Comparison of ENCODE assay signal across 12 mouse cellular contexts in genomic region chr11:11825670-11826069, GRCm38 (mm10). TPM values are rescaled to one million over a fixed set of nuclear protein-coding genes. Genes with fewer than 3 reads are reported as not detected.
A peak's percentile ranks its signal among the peaks of the same experiment; 100 is the strongest.
DNase-seq lines count a peak whose midpoint lies in the region; ATAC-seq and TF ChIP-seq lines count a peak whose summit lies in the region.
"Had no signal": no experiment of that assay in that cellular context is flagged by ENCODE, and none has a peak within 500 bp of the region (broad histone marks: within the 10 kb centered on the region; RNA-seq: fewer than 3 reads in every experiment).

No protein-coding gene starts in this region.

- no peak for TF ChIP-seq CTCF in gastrocnemius, adult 2 months (IDR thresholded peaks at IDR 0.05)

- peak overlapping the region; percentile 86 for H3K27ac ChIP-seq in gastrocnemius, adult 2 months
- peak overlapping the region; percentile 92 for H3K27ac ChIP-seq in lung, embryonic 15.5 days
- peak overlapping the region; percentile 97 for H3K27ac ChIP-seq in embryonic facial prominence, embryonic 13.5 days

- no peak overlapping the region for H3K4me3 ChIP-seq in gastrocnemius, adult 2 months
- H3K4me3 ChIP-seq in lung, embryonic 15.5 days, result no peak overlapping the region
- no peak overlapping the region for H3K4me3 ChIP-seq in embryonic facial prominence, embryonic 13.5 days

- intact Hi-C loops in gastrocnemius, adult 2 months (cut with DNase I), result no loop called here

- H3K9ac ChIP-seq in lung, embryonic 15.5 days, result no peak overlapping the region
- no peak overlapping the region for H3K9ac ChIP-seq in embryonic facial prominence, embryonic 13.5 days

- no peaks in the 10 kb centered on the region for H3K9me3 ChIP-seq in lung, embryonic 15.5 days
- H3K9me3 ChIP-seq in embryonic facial prominence, embryonic 13.5 days, result no peaks in the 10 kb centered on the region

- H3K4me2 ChIP-seq in lung, embryonic 15.5 days, result no peak overlapping the region
- no peak overlapping the region for H3K4me2 ChIP-seq in embryonic facial prominence, embryonic 13.5 days
- H3K4me2 ChIP-seq: midbrain, embryonic 11.5 days had no signal

- 69% methylated on average over 6 of the region's 6 CpGs for WGBS in lung, embryonic 15.5 days
- WGBS in embryonic facial prominence, embryonic 13.5 days, result 73% methylated on average over 6 of the region's 6 CpGs

- no peaks in the 10 kb centered on the region for H3K27me3 ChIP-seq in lung, embryonic 15.5 days
- H3K27me3 ChIP-seq in embryonic facial prominence, embryonic 13.5 days, result no peaks in the 10 kb centered on the region

- H3K36me3 ChIP-seq in lung, embryonic 15.5 days, result no peaks in the 10 kb centered on the region
- H3K36me3 ChIP-seq in embryonic facial prominence, embryonic 13.5 days, result no peaks in the 10 kb centered on the region

- H3K4me1 ChIP-seq in lung, embryonic 15.5 days, result peaks cover 78% of the 10 kb centered on the region
- peaks cover 85% of the 10 kb centered on the region for H3K4me1 ChIP-seq in embryonic facial prominence, embryonic 13.5 days

- no peak for ATAC-seq in lung, embryonic 15.5 days (ENCODE audit: borderline replicate concordance, extremely low read depth, low FRiP score, low TSS enrichment)
- no peak for ATAC-seq in embryonic facial prominence, embryonic 13.5 days (ENCODE audit: insufficient number of reproducible peaks, insufficient read depth, low FRiP score, low TSS enrichment, low read depth)
- ATAC-seq: forebrain, embryonic 14.5 days had no signal

- DNase-seq in gastrocnemius, adult 2 months, result peak; percentile 36
- DNase-seq in gastrocnemius, postnatal 25 days, result no peak
- no peak for DNase-seq in lung, postnatal 14 days
- peak; percentile 13 for DNase-seq in naive thymus-derived CD4-positive, alpha-beta T cell, adult 2 months (ENCODE audit: low read depth)
- no peak for DNase-seq in yolk sac, embryonic 10.5 days (ENCODE audit: low spot score)
- no peak for DNase-seq in left cerebral cortex, adult 9 months (ENCODE audit: low spot score in 2 of 2)
- DNase-seq: cerebellum, postnatal 36 days; kidney, adult 8-10 months had no signal

RNA-seq across cellular contexts. Expression of gene Fignl1, which starts 16.9 kb away (rescaled TPM):
- under 1 TPM in 1 of 2 experiments, not detected in 1; 0.22 TPM for total RNA-seq in gastrocnemius, adult 2 months (2021)
- under 1 TPM; 0.51 to 0.54 TPM for total RNA-seq in gastrocnemius, postnatal 25 days (2021)
- 86.1 and 88.1 TPM in 2 replicates for polyA plus RNA-seq in lung, embryonic 15.5 days (2015; fragmentation: Nextera tagmentation; extraction: Ambion mirVana)
- polyA plus RNA-seq in embryonic facial prominence, embryonic 13.5 days (2015; fragmentation: Nextera tagmentation; extraction: Ambion mirVana), result 53.7 and 59.4 TPM in 2 replicates

Comparison
In these comparisons a context has a peak if more than half of its experiments do, and no peak if none do; other contexts are left out.
1. DNase-seq: peak in gastrocnemius, adult 2 months (single experiment) and naive thymus-derived CD4-positive, alpha-beta T cell, adult 2 months (single experiment); none in gastrocnemius, postnatal 25 days (single experiment), lung, postnatal 14 days (single experiment), yolk sac, embryonic 10.5 days (single experiment) and left cerebral cortex, adult 9 months (0 of 2).
2. Peak in every context shown above with its lines, with median percentiles within 50 percentile points of each other: H3K27ac ChIP-seq.